ENCODE assay signal across 8 mouse cellular contexts in genomic region chr16:35489066-35489718, GRCm38 (mm10). TPM values are rescaled to one million over a fixed set of nuclear protein-coding genes. Genes with fewer than 3 reads are reported as not detected.
DNase-seq lines count a peak whose midpoint lies in the region; ATAC-seq and TF ChIP-seq lines count a peak whose summit lies in the region.

No protein-coding gene starts in this region.

- H3K9ac ChIP-seq in heart, embryonic 13.5 days: peak overlapping the region; percentile 89
- 0 out of 2 replicates have a peak overlapping the region, but pooled peaks have one; percentile 15 for H3K9ac ChIP-seq in embryonic facial prominence, embryonic 11.5 days (replicated peaks; ENCODE audit: low read length)
- no peak overlapping the region for H3K9ac ChIP-seq in kidney, postnatal 0 days (ENCODE audit: low read depth, low read length)
- H3K9ac ChIP-seq in midbrain, embryonic 16.5 days (ENCODE audit: low read depth, low read length): no peak overlapping the region

- no peak for DNase-seq in heart, adult 11 months
- no peak for DNase-seq in embryonic facial prominence, embryonic 11.5 days (ENCODE audit: low spot score)
- no peak for DNase-seq in kidney, postnatal 0 days (ENCODE audit: low spot score)
- no peak for DNase-seq in spleen, adult 12 weeks (ENCODE audit: low spot score)
- DNase-seq in left cerebral cortex, adult 11 months (ENCODE audit: low spot score): no peak

- no peaks in the 10 kb centered on the region for H3K27me3 ChIP-seq in heart, embryonic 13.5 days (replicated peaks)
- H3K27me3 ChIP-seq in embryonic facial prominence, embryonic 11.5 days (ENCODE audit: control insufficient read depth, insufficient read depth, low read length): no peaks in the 10 kb centered on the region
- H3K27me3 ChIP-seq in kidney, postnatal 0 days (ENCODE audit: insufficient read depth, low read length): no peaks in the 10 kb centered on the region
- H3K27me3 ChIP-seq in midbrain, embryonic 16.5 days (ENCODE audit: control insufficient read depth, insufficient read depth, low read depth, low read length): no peaks in the 10 kb centered on the region

- no peaks in the 10 kb centered on the region for H3K9me3 ChIP-seq in heart, embryonic 13.5 days
- H3K9me3 ChIP-seq in embryonic facial prominence, embryonic 11.5 days (replicated peaks; ENCODE audit: control insufficient read depth, low read length): no peaks in the 10 kb centered on the region
- H3K9me3 ChIP-seq in kidney, postnatal 0 days (replicated peaks; ENCODE audit: low read length): no peaks in the 10 kb centered on the region
- no peaks in the 10 kb centered on the region for H3K9me3 ChIP-seq in midbrain, embryonic 16.5 days (replicated peaks; ENCODE audit: control insufficient read depth, low read length, poor library complexity, severe bottlenecking)

- no peak for ATAC-seq in heart, embryonic 13.5 days (ENCODE audit: extremely low read depth, insufficient number of reproducible peaks, low FRiP score, low TSS enrichment)
- ATAC-seq in embryonic facial prominence, embryonic 11.5 days (replicated peaks; ENCODE audit: insufficient number of reproducible peaks, low FRiP score, low TSS enrichment, low read depth): no peak
- no peak for ATAC-seq in kidney, postnatal 0 days (replicated peaks; ENCODE audit: low FRiP score, low read depth)
- ATAC-seq in midbrain, embryonic 16.5 days: no peak
- ATAC-seq in megakaryocyte-erythroid progenitor cell, adult 5-6 weeks (replicated peaks; ENCODE audit: low FRiP score, low TSS enrichment, poor library complexity, severe bottlenecking): no peak

- H3K4me2 ChIP-seq in heart, embryonic 13.5 days: peak overlapping the region; percentile 94
- H3K4me2 ChIP-seq in embryonic facial prominence, embryonic 11.5 days (ENCODE audit: low read depth, low read length): peak overlapping the region; percentile 88; the same call in 1 of the 2 replicates
- peak overlapping the region; percentile 99 for H3K4me2 ChIP-seq in kidney, postnatal 0 days (ENCODE audit: low read length)
- peak overlapping the region; percentile 86 for H3K4me2 ChIP-seq in midbrain, embryonic 16.5 days (ENCODE audit: low read length)

- no peak overlapping the region for H3K27ac ChIP-seq in heart, embryonic 13.5 days (replicated peaks)
- H3K27ac ChIP-seq in embryonic facial prominence, embryonic 11.5 days (replicated peaks; ENCODE audit: low read depth, low read length): no peak overlapping the region
- no peak overlapping the region for H3K27ac ChIP-seq in kidney, postnatal 0 days
- H3K27ac ChIP-seq in midbrain, embryonic 16.5 days (ENCODE audit: low read length): no peak overlapping the region

- no peaks in the 10 kb centered on the region for H3K36me3 ChIP-seq in heart, embryonic 13.5 days
- no peaks in the 10 kb centered on the region for H3K36me3 ChIP-seq in embryonic facial prominence, embryonic 11.5 days (replicated peaks; ENCODE audit: control insufficient read depth, insufficient read depth, low read depth, low read length)
- no peaks in the 10 kb centered on the region for H3K36me3 ChIP-seq in kidney, postnatal 0 days (ENCODE audit: insufficient read depth, low read length)
- H3K36me3 ChIP-seq in midbrain, embryonic 16.5 days (ENCODE audit: control insufficient read depth, insufficient read depth, low read length): no peaks in the 10 kb centered on the region

- TF ChIP-seq CTCF in kidney, postnatal 0 days (IDR thresholded peaks at IDR 0.05; ENCODE audit: low read depth): no peak

- H3K4me3 ChIP-seq in heart, embryonic 13.5 days: peak overlapping the region; percentile 89
- peak overlapping the region; percentile 75; the same call in 1 of the 2 replicates for H3K4me3 ChIP-seq in embryonic facial prominence, embryonic 11.5 days (ENCODE audit: low read depth, low read length)
- peak overlapping the region; percentile 77; the same call in 1 of the 2 replicates for H3K4me3 ChIP-seq in kidney, postnatal 0 days (replicated peaks; ENCODE audit: low read depth, low read length)
- H3K4me3 ChIP-seq in midbrain, embryonic 16.5 days (ENCODE audit: low read depth, low read length): peak overlapping the region; percentile 73; the same call in 1 of the 2 replicates

- WGBS in heart, embryonic 13.5 days: 52% methylated on average over 10 of the region's 10 CpGs
- WGBS in embryonic facial prominence, embryonic 11.5 days: 49% methylated on average over 10 of the region's 10 CpGs
- 36% methylated on average over 10 of the region's 10 CpGs for WGBS in kidney, postnatal 0 days
- WGBS in midbrain, embryonic 16.5 days: 50% methylated on average over 10 of the region's 10 CpGs

- peaks cover 34% of the 10 kb centered on the region for H3K4me1 ChIP-seq in heart, embryonic 13.5 days
- H3K4me1 ChIP-seq in embryonic facial prominence, embryonic 11.5 days (ENCODE audit: control insufficient read depth, insufficient read depth, low read length): no peaks in the 10 kb centered on the region; the same call in 1 of the 2 replicates
- H3K4me1 ChIP-seq in kidney, postnatal 0 days (replicated peaks; ENCODE audit: insufficient read depth, low read length): 0 out of 2 replicates have a peak, but pooled peaks cover 4% of the 10 kb centered on the region
- H3K4me1 ChIP-seq in midbrain, embryonic 16.5 days (ENCODE audit: control insufficient read depth, insufficient read depth, low read length): peaks cover 10% of the 10 kb centered on the region

RNA-seq across cellular contexts. Expression of gene Pdia5, which starts 1.5 kb away (rescaled TPM):
- 28.2 and 31.6 TPM in 2 replicates for polyA plus RNA-seq in heart, embryonic 13.5 days (2015; fragmentation: Nextera tagmentation; extraction: Ambion mirVana)
- 11.6 and 12.2 TPM in 2 replicates for polyA plus RNA-seq in embryonic facial prominence, embryonic 11.5 days (2014; fragmentation: Nextera tagmentation; extraction: Ambion mirVana)
- polyA plus RNA-seq in kidney, postnatal 0 days (2015; fragmentation: Nextera tagmentation; extraction: Ambion mirVana): 42.2 and 46.0 TPM in 2 replicates
- 12.0 and 14.4 TPM in 2 replicates for polyA plus RNA-seq in midbrain, embryonic 16.5 days (2015; fragmentation: Nextera tagmentation; extraction: Ambion mirVana)
- 2.5 and 4.7 TPM in 2 replicates for total RNA-seq in megakaryocyte-erythroid progenitor cell, adult 5-6 weeks (2014; fragmentation: Nextera tagmentation)
- total RNA-seq in megakaryocyte-erythroid progenitor cell, adult 5-6 weeks (2017): 2.3 TPM in 1 of 2 replicates, not detected in the other

RNA-seq across cellular contexts. Expression of gene Sema5b, which starts 51.8 kb away (rescaled TPM):
- polyA plus RNA-seq in heart, embryonic 13.5 days (2015; fragmentation: Nextera tagmentation; extraction: Ambion mirVana): 1.1 and 2.0 TPM in 2 replicates
- polyA plus RNA-seq in embryonic facial prominence, embryonic 11.5 days (2014; fragmentation: Nextera tagmentation; extraction: Ambion mirVana): 2.9 and 4.3 TPM in 2 replicates
- 1.7 and 2.2 TPM in 2 replicates for polyA plus RNA-seq in kidney, postnatal 0 days (2015; fragmentation: Nextera tagmentation; extraction: Ambion mirVana)
- polyA plus RNA-seq in midbrain, embryonic 16.5 days (2015; fragmentation: Nextera tagmentation; extraction: Ambion mirVana): 17.5 and 18.0 TPM in 2 replicates
- not detected in 2 replicates for total RNA-seq in megakaryocyte-erythroid progenitor cell, adult 5-6 weeks (2014; fragmentation: Nextera tagmentation)
- total RNA-seq in megakaryocyte-erythroid progenitor cell, adult 5-6 weeks (2017): not detected in 2 replicates

Comparison
In these comparisons a context has a peak if more than half of its experiments do, and no peak if none do; other contexts are left out.
1. H3K9ac ChIP-seq: peak in heart, embryonic 13.5 days (single experiment) and embryonic facial prominence, embryonic 11.5 days (single experiment); none in kidney, postnatal 0 days (single experiment) and midbrain, embryonic 16.5 days (single experiment).
2. Peak in every context shown above with its lines, with median percentiles within 50 percentile points of each other: H3K4me2 ChIP-seq and H3K4me3 ChIP-seq.